Mouse (Mus musculus): ENCODE data around the gene Erich2. TPM values are rescaled to one million over a fixed set of nuclear protein-coding genes. Genes with fewer than 3 reads are reported as not detected.

The Erich2 gene
- total and polyA plus RNA-seq, 3 experiments, result not detected

DNA sequence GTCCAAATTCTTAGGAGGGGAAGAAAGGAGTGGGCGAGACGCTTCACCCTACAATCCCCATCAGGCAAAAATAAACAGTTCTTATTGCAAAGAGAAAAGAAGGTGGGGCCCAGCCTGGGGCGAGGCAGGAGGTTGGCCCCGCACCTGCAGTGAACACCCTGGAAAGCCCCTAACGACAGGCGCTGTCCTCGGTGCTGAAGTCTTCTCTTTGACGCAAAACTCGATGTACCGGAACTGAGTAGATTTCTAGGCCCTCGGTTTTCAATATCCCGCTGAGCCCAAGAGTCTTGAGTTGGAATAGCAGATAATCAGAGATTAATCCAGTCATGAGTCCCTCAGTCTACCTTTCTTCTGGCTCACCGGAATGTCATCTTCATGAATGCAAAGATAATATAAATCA lies 50.9 kb downstream of the Erich2 start:
- Histone ChIP-seq H3K4me1 (ENCODE audit: insufficient read depth, low read depth, low read length) (no peaks in the 10 kb centered on the region), H3K27me3 (ENCODE audit: insufficient read depth, low read length) (peaks cover 8% of the 10 kb centered on the region; the same call in 1 of the 2 replicates), H3K4me3 (ENCODE audit: low read depth, low read length) (no peak overlapping the region), H3K36me3 (replicated peaks) (no peaks in the 10 kb centered on the region), H3K9me3 (replicated peaks) (peaks cover 7% of the 10 kb centered on the region)
- DNase-seq (ENCODE audit: low spot score) (no peak), ATAC-seq (ENCODE audit: extremely low read depth, insufficient number of reproducible peaks, low FRiP score, poor library complexity, severe bottlenecking) (no peak)
- no peak for TF ChIP-seq TAL1 (conservative IDR thresholded peaks at IDR 0.05; ENCODE audit: low read depth, low read length)
- TF ChIP-seq GATA1 (IDR thresholded peaks at IDR 0.05; ENCODE audit: borderline replicate concordance, low read length), result no peak

GRCm38 (mm10) chr2:70561077-70561795 lies 52.6 kb downstream of the Erich2 start:
- Histone ChIP-seq H3K36me3 (replicated peaks) (no peaks in the 10 kb centered on the region), H3K27me3 (ENCODE audit: insufficient read depth, low read length) (peaks cover 8% of the 10 kb centered on the region; the same call in 1 of the 2 replicates), H3K4me1 (ENCODE audit: insufficient read depth, low read depth, low read length) (no peaks in the 10 kb centered on the region), H3K9me3 (replicated peaks) (peaks cover 7% of the 10 kb centered on the region), H3K4me3 (ENCODE audit: low read depth, low read length) (no peak overlapping the region)
- DNase-seq (ENCODE audit: low spot score) (no peak), ATAC-seq (ENCODE audit: extremely low read depth, insufficient number of reproducible peaks, low FRiP score, poor library complexity, severe bottlenecking) (no peak)
- no peak for TF ChIP-seq GATA1 (IDR thresholded peaks at IDR 0.05; ENCODE audit: borderline replicate concordance, low read length)
- no peak for TF ChIP-seq POLR2AphosphoS5 (IDR thresholded peaks at IDR 0.05; ENCODE audit: insufficient replicate concordance, low read depth, low read length)
- TF ChIP-seq GATA2 (IDR thresholded peaks at IDR 0.05; ENCODE audit: borderline replicate concordance, low read depth, low read length), result no peak
- TF ChIP-seq CTCF (IDR thresholded peaks at IDR 0.05; ENCODE audit: low read depth, low read length), result no peak
- TF ChIP-seq TAL1 (conservative IDR thresholded peaks at IDR 0.05; ENCODE audit: low read depth, low read length), result no peak

DNA sequence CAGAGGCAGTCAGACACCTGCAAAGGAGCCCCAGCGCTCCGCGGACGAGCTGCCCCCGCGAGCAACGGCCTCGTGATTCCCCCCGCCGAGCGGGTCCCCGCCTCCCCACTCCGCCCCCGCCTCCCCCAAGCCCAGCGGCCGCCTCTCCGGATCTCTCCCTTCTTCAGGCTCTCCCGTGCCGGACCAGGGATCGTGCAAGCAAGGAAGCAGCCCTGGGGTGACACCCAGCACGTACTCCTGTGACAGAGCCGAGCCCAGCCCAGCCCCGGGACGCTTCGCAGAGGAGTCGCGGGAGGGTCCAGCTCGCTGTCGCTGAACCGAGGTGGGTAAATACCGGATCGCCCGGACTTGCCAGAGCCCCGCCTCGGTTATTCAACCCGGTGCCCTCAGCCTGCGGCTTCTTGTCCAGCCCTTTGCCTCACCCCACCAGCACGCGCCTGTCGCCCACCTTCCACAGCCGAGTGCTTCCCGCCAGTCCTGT lies 53.4 kb downstream of the Erich2 start:
- no peak for ATAC-seq (ENCODE audit: extremely low read depth, insufficient number of reproducible peaks, low FRiP score, poor library complexity, severe bottlenecking)

GRCm38 (mm10) chr2:70562611-70562980 lies 54.0 kb downstream of the Erich2 start:
- H3K36me3 ChIP-seq (replicated peaks), result no peaks in the 10 kb centered on the region
- H3K4me1 ChIP-seq (ENCODE audit: insufficient read depth, low read depth, low read length), result no peaks in the 10 kb centered on the region
- peaks cover 17% of the 10 kb centered on the region; the same call in 1 of the 2 replicates for H3K27me3 ChIP-seq (ENCODE audit: insufficient read depth, low read length)
- TF ChIP-seq GATA1 (IDR thresholded peaks at IDR 0.05; ENCODE audit: borderline replicate concordance, low read length), result no peak
- DNase-seq (ENCODE audit: low spot score), result no peak
- ATAC-seq (ENCODE audit: extremely low read depth, insufficient number of reproducible peaks, low FRiP score, poor library complexity, severe bottlenecking), result no peak
- H3K4me3 ChIP-seq (ENCODE audit: low read depth, low read length), result no peak overlapping the region; the same call in 1 of the 2 replicates
- H3K9me3 ChIP-seq (replicated peaks), result peaks cover 7% of the 10 kb centered on the region

More for the DNA sequence above, 53.4 kb downstream of the Erich2 start:
- peaks cover 7% of the 10 kb centered on the region for H3K9me3 ChIP-seq (replicated peaks)
- no peaks in the 10 kb centered on the region for H3K4me1 ChIP-seq (ENCODE audit: insufficient read depth, low read depth, low read length)
- no peak for TF ChIP-seq GATA1 (IDR thresholded peaks at IDR 0.05; ENCODE audit: borderline replicate concordance, low read length)
- TF ChIP-seq CTCF (IDR thresholded peaks at IDR 0.05; ENCODE audit: low read depth, low read length), result no peak
- no peak for TF ChIP-seq TAL1 (conservative IDR thresholded peaks at IDR 0.05; ENCODE audit: low read depth, low read length)
- TF ChIP-seq GATA2 (IDR thresholded peaks at IDR 0.05; ENCODE audit: borderline replicate concordance, low read depth, low read length), result no peak
- TF ChIP-seq POLR2AphosphoS5 (IDR thresholded peaks at IDR 0.05; ENCODE audit: insufficient replicate concordance, low read depth, low read length), result no peak
- H3K36me3 ChIP-seq (replicated peaks), result no peaks in the 10 kb centered on the region
- no peak for DNase-seq (ENCODE audit: low spot score)
- H3K27me3 ChIP-seq (ENCODE audit: insufficient read depth, low read length), result peaks cover 13% of the 10 kb centered on the region; the same call in 1 of the 2 replicates
- no peak overlapping the region; the same call in 1 of the 2 replicates for H3K4me3 ChIP-seq (ENCODE audit: low read depth, low read length)

- H3K36me3 ChIP-seq (replicated peaks), result no peaks in the 10 kb centered on the region
- no peak for DNase-seq (ENCODE audit: low spot score)
- peaks cover 18% of the 10 kb centered on the region; the same call in 1 of the 2 replicates for H3K27me3 ChIP-seq (ENCODE audit: insufficient read depth, low read length)
- TF ChIP-seq GATA2 (IDR thresholded peaks at IDR 0.05; ENCODE audit: borderline replicate concordance, low read depth, low read length), result no peak
- no peak overlapping the region for H3K4me3 ChIP-seq (ENCODE audit: low read depth, low read length)
- H3K9me3 ChIP-seq (replicated peaks), result peaks cover 7% of the 10 kb centered on the region
- no peaks in the 10 kb centered on the region for H3K4me1 ChIP-seq (ENCODE audit: insufficient read depth, low read depth, low read length)
- ATAC-seq (ENCODE audit: extremely low read depth, insufficient number of reproducible peaks, low FRiP score, poor library complexity, severe bottlenecking), result no peak
Observed at GRCm38 (mm10) chr2:70562981-70563671, 54.5 kb downstream of the Erich2 start.

DNA sequence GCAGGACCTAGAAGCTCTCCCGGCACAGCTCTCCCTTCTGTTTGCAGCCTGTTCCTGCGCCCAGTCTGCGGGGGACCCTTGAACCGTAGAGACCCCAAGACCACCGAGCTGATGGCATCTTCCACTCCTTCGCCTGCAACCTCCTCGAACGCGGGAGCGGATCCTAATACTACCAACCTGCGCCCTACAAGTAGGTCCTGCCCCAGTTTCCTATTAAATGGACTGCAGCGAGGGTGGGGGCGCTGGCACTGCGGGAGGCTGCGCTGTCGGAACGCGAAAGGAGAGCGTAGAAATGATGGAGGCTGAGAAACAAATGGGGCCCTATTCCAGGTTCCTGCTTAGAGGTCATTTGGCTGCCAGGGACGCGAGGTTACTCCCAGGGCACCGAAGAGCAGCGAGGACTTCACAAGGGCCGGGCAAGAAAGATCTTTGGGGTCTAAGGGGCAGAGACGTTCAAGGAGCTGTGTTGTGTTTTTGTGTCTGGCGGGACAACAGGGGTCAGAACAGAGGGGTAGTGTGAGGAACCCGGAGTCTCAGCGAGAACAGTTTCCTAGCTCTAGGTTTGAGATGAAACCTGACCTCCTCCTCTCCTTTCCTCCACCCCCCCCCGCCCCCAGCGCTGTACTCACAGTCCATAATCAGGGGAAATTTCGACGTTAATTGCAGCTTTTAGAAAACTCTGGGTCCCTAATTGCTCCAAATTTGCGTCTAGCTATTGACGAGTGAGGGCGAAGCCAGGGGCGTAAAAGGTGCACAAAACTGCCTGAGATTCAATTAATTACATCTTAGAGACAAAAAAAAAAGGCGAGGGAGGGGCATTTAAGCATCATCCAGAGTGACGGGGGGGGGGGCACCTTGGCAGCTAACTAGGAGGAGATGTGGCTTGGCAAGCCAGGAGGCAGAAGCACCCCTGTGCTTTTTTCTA lies 55.4 kb downstream of the Erich2 start:
- H3K36me3 ChIP-seq (replicated peaks), result no peaks in the 10 kb centered on the region
- peaks cover 26% of the 10 kb centered on the region; the same call in 1 of the 2 replicates for H3K27me3 ChIP-seq (ENCODE audit: insufficient read depth, low read length)
- H3K9me3 ChIP-seq (replicated peaks), result peaks cover 7% of the 10 kb centered on the region
- DNase-seq (ENCODE audit: low spot score) (no peak), ATAC-seq (ENCODE audit: extremely low read depth, insufficient number of reproducible peaks, low FRiP score, poor library complexity, severe bottlenecking) (no peak)
- no peak overlapping the region for H3K4me3 ChIP-seq (ENCODE audit: low read depth, low read length)
- TF ChIP-seq GATA1 (IDR thresholded peaks at IDR 0.05; ENCODE audit: borderline replicate concordance, low read length) (no peak), GATA2 (IDR thresholded peaks at IDR 0.05; ENCODE audit: borderline replicate concordance, low read depth, low read length) (no peak), TAL1 (conservative IDR thresholded peaks at IDR 0.05; ENCODE audit: low read depth, low read length) (no peak), CTCF (IDR thresholded peaks at IDR 0.05; ENCODE audit: low read depth, low read length) (no peak), POLR2AphosphoS5 (IDR thresholded peaks at IDR 0.05; ENCODE audit: insufficient replicate concordance, low read depth, low read length) (no peak)
- H3K4me1 ChIP-seq (ENCODE audit: insufficient read depth, low read depth, low read length), result no peaks in the 10 kb centered on the region
